Mouse (Mus musculus) induced T-regulatory cell, adult 2 months (primary cell): ENCODE data around the gene Wfs1.
"Not testable (repeated sequence)": the region's sequence is repeated elsewhere in the genome, so short reads cannot be mapped to it uniquely, and the experiment has no call there.

Source experiments
- DNase-seq: peaks from one replicate; pipeline ENCODE4 v3.0.0-alpha.2; 2012; ENCODE audit warnings: low read depth

Wfs1 gene

GRCm38 (mm10) chr5:36988781-36989624 lies at the start of gene Wfs1:
Gene Wfs1 (minus strand): TSS chr5:36989205.
- peak; percentile 96 for DNase-seq

- DNase-seq: peak; percentile 45
Measured at GRCm38 (mm10) chr5:37036884-37037283, 47.9 kb upstream of the Wfs1 start.

GRCm38 (mm10) chr5:37035896-37036295 lies 46.9 kb upstream of the Wfs1 start:
- DNase-seq: no peak

- no peak for DNase-seq
Measured at GRCm38 (mm10) chr5:37035192-37035591, 46.2 kb upstream of the Wfs1 start.

GRCm38 (mm10) chr5:37030753-37031152 lies 41.7 kb upstream of the Wfs1 start:
- DNase-seq: no peak

GRCm38 (mm10) chr5:37029326-37029905 lies 40.4 kb upstream of the Wfs1 start:
- DNase-seq: no peak

GRCm38 (mm10) chr5:37028486-37029311 lies 39.7 kb upstream of the Wfs1 start:
- peak; percentile 62 for DNase-seq

- DNase-seq: peak; percentile 68
Measured at GRCm38 (mm10) chr5:37028104-37028485, 39.1 kb upstream of the Wfs1 start.

GRCm38 (mm10) chr5:37027701-37028100 lies 38.7 kb upstream of the Wfs1 start:
- peak; percentile 29 for DNase-seq

GRCm38 (mm10) chr5:37017222-37017621 lies 28.2 kb upstream of the Wfs1 start:
- DNase-seq: no peak

GRCm38 (mm10) chr5:37015612-37016310 lies 26.8 kb upstream of the Wfs1 start:
- no peak for DNase-seq

GRCm38 (mm10) chr5:37010666-37011317 lies 21.8 kb upstream of the Wfs1 start:
- DNase-seq: no peak

- DNase-seq: not testable (repeated sequence)
Measured at GRCm38 (mm10) chr5:37009761-37010160, 20.8 kb upstream of the Wfs1 start.

- DNase-seq: peak; percentile 81
Measured at GRCm38 (mm10) chr5:37002001-37002400, 13.0 kb upstream of the Wfs1 start.

- DNase-seq: no peak
Measured at GRCm38 (mm10) chr5:37001002-37001401, 12.0 kb upstream of the Wfs1 start.

GRCm38 (mm10) chr5:36997996-36998395 lies 9.0 kb upstream of the Wfs1 start:
- no peak for DNase-seq

GRCm38 (mm10) chr5:36996410-36996809 lies 7.4 kb upstream of the Wfs1 start:
- no peak for DNase-seq

- no peak for DNase-seq
Measured at GRCm38 (mm10) chr5:36990631-36991350, 1.8 kb upstream of the Wfs1 start.

GRCm38 (mm10) chr5:36990196-36990595 lies 1.2 kb upstream of the Wfs1 start:
- DNase-seq: no peak

GRCm38 (mm10) chr5:36989625-36989977 lies 596 bp upstream of the Wfs1 start:
- no peak for DNase-seq
